Mouse (Mus musculus) forebrain, embryonic 13.5 days (tissue): ENCODE results near the gene Inca1. TPM values are rescaled to one million over a fixed set of nuclear protein-coding genes. Genes with fewer than 3 reads are reported as not detected.

Source experiments
- ATAC-seq: fragments of 200-750 bp; cut with Nextera tagmentation; 2 replicates; pipeline ENCODE4 v1.8.0; 2017
- H3K27ac ChIP-seq: fragments of 300-500 bp; sonication (generic); 2 replicates; pipeline ENCODE4 v1.5.1; 2015; ENCODE audit warnings: inconsistent platforms, mild to moderate bottlenecking, moderate library complexity
- H3K27me3 ChIP-seq: fragments of 300-500 bp; sonication (generic); 2 replicates; pipeline ENCODE4 v1.6.1; 2015; ENCODE audit warnings: mild to moderate bottlenecking, inconsistent platforms
- H3K36me3 ChIP-seq: fragments of 300-500 bp; sonication (generic); 2 replicates; pipeline ENCODE4 v1.6.1; 2015; ENCODE audit warnings: mild to moderate bottlenecking, inconsistent platforms; ENCODE audit not compliant: poor library complexity, severe bottlenecking
- H3K4me1 ChIP-seq: fragments of 300-500 bp; sonication (generic); 2 replicates; pipeline ENCODE4 v1.6.1; 2015; ENCODE audit warnings: inconsistent platforms
- H3K4me2 ChIP-seq: fragments of 300-500 bp; sonication (generic); 2 replicates; pipeline ENCODE4 v1.6.1; 2015; ENCODE audit warnings: inconsistent platforms, mild to moderate bottlenecking, moderate library complexity
- H3K4me3 ChIP-seq: fragments of 300-500 bp; sonication (generic); 2 replicates; pipeline ENCODE4 v1.5.1; 2015; ENCODE audit warnings: mild to moderate bottlenecking, inconsistent platforms
- H3K9ac ChIP-seq: fragments of 300-500 bp; sonication (generic); 2 replicates; pipeline ENCODE4 v1.6.1; 2015; ENCODE audit warnings: mild to moderate bottlenecking, inconsistent platforms
- H3K9me3 ChIP-seq: fragments of 300-500 bp; sonication (generic); replicated peaks from 2 replicates; pipeline ENCODE4 v1.6.1; 2016; ENCODE audit warnings: inconsistent platforms
- WGBS: fragments of 180-500 bp; shearing (Covaris S2); methylation state at CpG from one replicate; pipeline ENCODE4 v1.1.7; 2015; 5-methylcytosine and 5-hydroxymethylcytosine counted together
- polyA plus RNA-seq: library from polyadenylated mRNA; unstranded; fragments of >200 nt; fragmentation: Nextera tagmentation; extraction: Ambion mirVana; gene quantifications from 2 replicates; pipeline ENCODE4 v1.2.1, GENCODE M21; 2015

Gene Inca1
- polyA plus RNA-seq, 1 experiment from 2014 or later: 0.89 TPM

GRCm38 (mm10) chr11:70726585-70726984 is 26.6 kb upstream of the Inca1 start:
- ATAC-seq: no peak
- Histone ChIP-seq H3K4me3 (no peak overlapping the region), H3K36me3 (peaks cover 74% of the 10 kb centered on the region), H3K9me3 (no peaks in the 10 kb centered on the region), H3K27ac (no peak overlapping the region), H3K4me2 (no peak overlapping the region), H3K27me3 (no peaks in the 10 kb centered on the region), H3K9ac (no peak overlapping the region), H3K4me1 (no peaks in the 10 kb centered on the region)
- 88% methylated on average over 2 of the region's 2 CpGs for WGBS

- Histone ChIP-seq H3K27ac (no peak overlapping the region), H3K9me3 (no peaks in the 10 kb centered on the region), H3K9ac (no peak overlapping the region), H3K36me3 (peaks cover 90% of the 10 kb centered on the region), H3K27me3 (no peaks in the 10 kb centered on the region), H3K4me3 (no peak overlapping the region), H3K4me1 (no peaks in the 10 kb centered on the region), H3K4me2 (no peak overlapping the region)
- ATAC-seq: no peak
- WGBS: 88% methylated on average over 9 of the region's 9 CpGs
Observed at GRCm38 (mm10) chr11:70724706-70725105, 24.8 kb upstream of the Inca1 start.

- WGBS: 97% methylated on average over 3 of the region's 3 CpGs
- no peak overlapping the region for H3K4me2 ChIP-seq
- no peak overlapping the region for H3K4me3 ChIP-seq
- peaks cover 93% of the 10 kb centered on the region for H3K36me3 ChIP-seq
- no peaks in the 10 kb centered on the region for H3K4me1 ChIP-seq
- ATAC-seq: no peak
- H3K27ac ChIP-seq: no peak overlapping the region
- H3K9me3 ChIP-seq: no peaks in the 10 kb centered on the region
- no peak overlapping the region for H3K9ac ChIP-seq
- no peaks in the 10 kb centered on the region for H3K27me3 ChIP-seq
Observed at GRCm38 (mm10) chr11:70721072-70721471, 21.1 kb upstream of the Inca1 start.

GRCm38 (mm10) chr11:70720567-70720966 is 20.6 kb upstream of the Inca1 start:
- H3K9ac ChIP-seq: no peak overlapping the region
- no peak overlapping the region for H3K4me3 ChIP-seq
- no peaks in the 10 kb centered on the region for H3K9me3 ChIP-seq
- peaks cover 92% of the 10 kb centered on the region for H3K36me3 ChIP-seq
- no peak for ATAC-seq
- no peaks in the 10 kb centered on the region for H3K27me3 ChIP-seq
- H3K27ac ChIP-seq: no peak overlapping the region
- WGBS: 98% methylated on average over 3 of the region's 3 CpGs
- H3K4me1 ChIP-seq: no peaks in the 10 kb centered on the region
- H3K4me2 ChIP-seq: no peak overlapping the region

- Histone ChIP-seq H3K27ac (no peak overlapping the region), H3K36me3 (peaks cover 81% of the 10 kb centered on the region), H3K27me3 (no peaks in the 10 kb centered on the region), H3K9me3 (no peaks in the 10 kb centered on the region), H3K4me3 (no peak overlapping the region), H3K4me1 (no peaks in the 10 kb centered on the region), H3K4me2 (no peak overlapping the region), H3K9ac (no peak overlapping the region)
- ATAC-seq: no peak
- 74% methylated on average over 5 of the region's 5 CpGs for WGBS
Observed at GRCm38 (mm10) chr11:70718481-70718880, 18.5 kb upstream of the Inca1 start.

- Histone ChIP-seq H3K4me3 (no peak overlapping the region), H3K4me1 (no peaks in the 10 kb centered on the region), H3K27ac (no peak overlapping the region), H3K4me2 (no peak overlapping the region), H3K36me3 (peaks cover 75% of the 10 kb centered on the region), H3K9ac (no peak overlapping the region), H3K9me3 (no peaks in the 10 kb centered on the region), H3K27me3 (no peaks in the 10 kb centered on the region)
- no peak for ATAC-seq
- 91% methylated on average over 6 of the region's 6 CpGs for whole genome bisulfite sequencing
Observed at GRCm38 (mm10) chr11:70715832-70716231, 15.9 kb upstream of the Inca1 start.

- WGBS: 87% methylated on average over 6 of the region's 6 CpGs
- H3K4me2 ChIP-seq: no peak overlapping the region
- no peaks in the 10 kb centered on the region for H3K27me3 ChIP-seq
- H3K9me3 ChIP-seq: no peaks in the 10 kb centered on the region
- H3K4me3 ChIP-seq: no peak overlapping the region
- peaks cover 74% of the 10 kb centered on the region for H3K36me3 ChIP-seq
- no peaks in the 10 kb centered on the region for H3K4me1 ChIP-seq
- ATAC-seq: no peak
- H3K27ac ChIP-seq: no peak overlapping the region
- H3K9ac ChIP-seq: no peak overlapping the region
Observed at GRCm38 (mm10) chr11:70713222-70713621, 13.3 kb upstream of the Inca1 start.

GRCm38 (mm10) chr11:70711026-70711425 is 11.1 kb upstream of the Inca1 start:
- no peak overlapping the region for H3K4me2 ChIP-seq
- H3K27me3 ChIP-seq: no peaks in the 10 kb centered on the region
- ATAC-seq: no peak
- H3K4me1 ChIP-seq: no peaks in the 10 kb centered on the region
- 91% methylated on average over 10 of the region's 10 CpGs for WGBS
- H3K27ac ChIP-seq: no peak overlapping the region
- H3K4me3 ChIP-seq: no peak overlapping the region
- no peaks in the 10 kb centered on the region for H3K9me3 ChIP-seq
- no peak overlapping the region for H3K9ac ChIP-seq
- peaks cover 74% of the 10 kb centered on the region for H3K36me3 ChIP-seq

GRCm38 (mm10) chr11:70706127-70706526 is 6.2 kb upstream of the Inca1 start:
- Histone ChIP-seq H3K4me1 (peaks cover 18% of the 10 kb centered on the region), H3K36me3 (peaks cover 79% of the 10 kb centered on the region), H3K9me3 (no peaks in the 10 kb centered on the region), H3K27me3 (no peaks in the 10 kb centered on the region), H3K4me3 (no peak overlapping the region), H3K9ac (no peak overlapping the region), H3K27ac (no peak overlapping the region), H3K4me2 (no peak overlapping the region)
- WGBS: 85% methylated on average over 3 of the region's 3 CpGs
- ATAC-seq: no peak

- Histone ChIP-seq H3K9ac (peak overlapping the region; percentile 52), H3K9me3 (no peaks in the 10 kb centered on the region), H3K4me3 (no peak overlapping the region), H3K4me2 (peak overlapping the region; percentile 91; the same call in 1 of the 2 replicates), H3K36me3 (peaks cover 47% of the 10 kb centered on the region), H3K4me1 (peaks cover 22% of the 10 kb centered on the region), H3K27me3 (no peaks in the 10 kb centered on the region), H3K27ac (no peak overlapping the region)
- no peak for ATAC-seq
- 80% methylated on average over 6 of the region's 6 CpGs for WGBS
Observed at GRCm38 (mm10) chr11:70702781-70703180, 2.8 kb upstream of the Inca1 start.

GRCm38 (mm10) chr11:70701984-70702733 is 2.2 kb upstream of the Inca1 start:
- Histone ChIP-seq H3K27me3 (no peaks in the 10 kb centered on the region), H3K9me3 (no peaks in the 10 kb centered on the region), H3K4me2 (peak overlapping the region; percentile 91), H3K4me3 (no peak overlapping the region), H3K4me1 (peaks cover 22% of the 10 kb centered on the region), H3K27ac (no peak overlapping the region), H3K9ac (peak overlapping the region; percentile 52), H3K36me3 (peaks cover 41% of the 10 kb centered on the region)
- ATAC-seq: no peak
- WGBS: 80% methylated on average over 6 of the region's 6 CpGs

GRCm38 (mm10) chr11:70701221-70701955 is 1.4 kb upstream of the Inca1 start:
- Histone ChIP-seq H3K4me3 (peak overlapping the region; percentile 93), H3K27me3 (no peaks in the 10 kb centered on the region), H3K36me3 (peaks cover 33% of the 10 kb centered on the region), H3K4me1 (peaks cover 22% of the 10 kb centered on the region), H3K9me3 (no peaks in the 10 kb centered on the region), H3K4me2 (peak overlapping the region; percentile 91), H3K9ac (peak overlapping the region; percentile 90), H3K27ac (no peak overlapping the region)
- ATAC-seq: no peak
- WGBS: 15% methylated on average over 10 of the region's 10 CpGs
